Mouse (Mus musculus): Measurements from ENCODE around the gene Slc44a5.

GRCm38 (mm10) chr3:154130431-154131114 lies 157.3 kb downstream of the Slc44a5 start:
- no peak for TF ChIP-seq CHD2 (IDR thresholded peaks at IDR 0.05; ENCODE audit: low read depth, low read length)
- no peak for TF ChIP-seq MAFK (IDR thresholded peaks at IDR 0.05; ENCODE audit: insufficient read depth, low read depth, low read length)
